Mouse (Mus musculus): ENCODE measurements around the gene Igf1.

The Igf1 gene

GRCm38 (mm10) chr10:87897331-87897730 lies 39.3 kb downstream of the Igf1 start:
- DNase-seq (ENCODE audit: low spot score in 2 of 2): no peak

GRCm38 (mm10) chr10:87898826-87899225 lies 40.8 kb downstream of the Igf1 start:
- DNase-seq (ENCODE audit: low spot score in 2 of 2): no peak

- no peak for DNase-seq (ENCODE audit: low spot score in 2 of 2)
Observed at GRCm38 (mm10) chr10:87901916-87902315, 43.9 kb downstream of the Igf1 start.

- DNase-seq (ENCODE audit: low spot score in 2 of 2): no peak
Observed at GRCm38 (mm10) chr10:87904324-87904723, 46.3 kb downstream of the Igf1 start.

- DNase-seq (ENCODE audit: low spot score in 2 of 2): no peak
Observed at GRCm38 (mm10) chr10:87905087-87905486, 47.0 kb downstream of the Igf1 start.

- no peak for DNase-seq (ENCODE audit: low spot score in 2 of 2)
Observed at GRCm38 (mm10) chr10:87906121-87906520, 48.1 kb downstream of the Igf1 start.

GRCm38 (mm10) chr10:87906757-87907307 lies 48.8 kb downstream of the Igf1 start:
- DNase-seq (ENCODE audit: low spot score in 2 of 2): no peak

GRCm38 (mm10) chr10:87913852-87914251 lies 55.8 kb downstream of the Igf1 start:
- DNase-seq (ENCODE audit: low spot score in 2 of 2): no peak

- no peak for DNase-seq (ENCODE audit: low spot score in 2 of 2)
Observed at GRCm38 (mm10) chr10:87914932-87915331, 56.9 kb downstream of the Igf1 start.

GRCm38 (mm10) chr10:87915782-87916181 lies 57.7 kb downstream of the Igf1 start:
- DNase-seq (ENCODE audit: low spot score in 2 of 2): no peak

- no peak for DNase-seq (ENCODE audit: low spot score in 2 of 2)
Observed at GRCm38 (mm10) chr10:87922263-87922662, 64.2 kb downstream of the Igf1 start.

- no peak for DNase-seq (ENCODE audit: low spot score in 2 of 2)
Observed at GRCm38 (mm10) chr10:87926564-87926963, 68.5 kb downstream of the Igf1 start.

GRCm38 (mm10) chr10:87927131-87927609 lies 69.1 kb downstream of the Igf1 start:
- no peak for DNase-seq (ENCODE audit: low spot score in 2 of 2)

GRCm38 (mm10) chr10:87948192-87948591 lies 90.1 kb downstream of the Igf1 start:
- no peak for DNase-seq (ENCODE audit: low spot score in 2 of 2)

GRCm38 (mm10) chr10:87971536-87971935 lies 113.5 kb downstream of the Igf1 start:
- no peak for DNase-seq (ENCODE audit: low spot score in 2 of 2)

- no peak for DNase-seq (ENCODE audit: low spot score in 2 of 2)
Observed at GRCm38 (mm10) chr10:87973911-87974631, 116.0 kb downstream of the Igf1 start.

- DNase-seq (ENCODE audit: low spot score in 2 of 2): no peak
Observed at GRCm38 (mm10) chr10:87985375-87985774, 127.3 kb downstream of the Igf1 start.

GRCm38 (mm10) chr10:87986201-87986600 lies 128.1 kb downstream of the Igf1 start:
- DNase-seq (ENCODE audit: low spot score in 2 of 2): no peak
